Mouse (Mus musculus) forelimb bud, embryonic 11.5 days (tissue): ENCODE measurements at regions not wholly inside any gene's neighbourhood (a gene's known extent, or its start where the extent isn't known, plus 50 kb on each side); places are given as distances from the start of the nearest gene placed in this dataset.

ENCODE experiments used
- DNase-seq: peaks from one replicate; pipeline ENCODE4 v3.0.0-alpha.2; 2012; ENCODE audit warnings: low read depth, low spot score

- DNase-seq = no peak
These were observed 105.8 kb upstream of the Slc4a7 start for GRCm38 (mm10) chr14:14596057-14596809.

DNA sequence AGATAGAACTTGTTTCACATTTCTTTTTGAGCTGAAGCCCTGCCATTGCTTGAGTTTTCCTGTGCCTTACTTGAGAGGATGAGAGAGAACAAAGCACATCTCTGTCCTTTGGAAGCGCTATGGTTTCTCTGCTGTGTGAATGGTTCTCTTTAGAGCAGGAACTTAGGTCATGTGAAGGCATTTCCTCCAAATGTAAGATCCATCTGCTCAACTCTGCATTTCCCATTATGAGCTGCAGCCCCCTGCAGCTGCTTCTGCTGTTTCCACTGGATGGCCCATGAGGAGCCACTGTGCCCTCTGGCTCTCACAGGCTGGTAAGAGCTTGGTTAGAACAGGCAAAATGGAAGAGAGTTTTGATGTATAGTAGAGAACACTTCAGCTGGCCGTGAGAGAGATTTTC is 102.5 kb upstream of the Slc4a7 start:
- DNase-seq = no peak

DNA sequence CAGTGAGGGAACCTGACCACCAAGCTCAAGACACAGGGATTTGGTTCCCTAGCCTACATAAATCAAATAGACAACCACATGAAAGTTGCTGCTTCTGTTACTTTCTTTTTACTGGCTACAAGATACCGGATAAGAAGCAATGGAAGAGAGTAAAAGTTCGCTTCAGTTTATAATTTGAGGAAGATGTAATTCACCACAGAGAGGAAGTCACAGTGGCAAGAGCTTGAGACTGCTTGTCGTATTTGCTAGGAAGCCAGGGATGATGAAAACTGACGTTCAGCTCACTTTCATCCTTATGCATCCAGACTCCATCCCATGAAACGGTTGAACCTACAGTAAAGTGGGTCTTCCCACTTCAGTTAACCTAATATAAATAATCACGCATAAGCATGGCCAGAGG is 102.1 kb upstream of the Slc4a7 start:
- no peak for DNase-seq

DNA sequence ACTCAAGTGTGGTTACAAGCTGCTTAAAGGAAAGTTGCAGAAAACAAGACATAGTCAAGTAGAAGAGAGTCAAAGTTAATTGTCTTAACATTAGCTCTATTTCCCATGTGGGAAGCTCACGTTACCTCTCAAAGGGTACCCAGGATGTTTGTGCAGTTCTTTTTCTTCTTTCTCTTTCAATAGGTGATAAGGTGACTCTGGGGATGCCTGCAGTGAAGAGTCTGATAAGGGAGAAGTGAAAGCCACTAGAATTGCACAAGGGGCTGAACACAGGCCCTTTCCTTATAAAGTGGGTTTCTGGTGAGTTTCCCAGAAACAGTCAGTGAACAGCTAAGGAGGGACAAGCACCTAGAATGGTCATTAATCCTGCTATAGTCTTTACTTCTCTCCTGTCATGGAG is 98.6 kb upstream of the Slc4a7 start:
- no peak for DNase-seq

- DNase-seq = no peak
These were observed 95.0 kb upstream of the Slc4a7 start for GRCm38 (mm10) chr14:14607074-14607473.

DNA sequence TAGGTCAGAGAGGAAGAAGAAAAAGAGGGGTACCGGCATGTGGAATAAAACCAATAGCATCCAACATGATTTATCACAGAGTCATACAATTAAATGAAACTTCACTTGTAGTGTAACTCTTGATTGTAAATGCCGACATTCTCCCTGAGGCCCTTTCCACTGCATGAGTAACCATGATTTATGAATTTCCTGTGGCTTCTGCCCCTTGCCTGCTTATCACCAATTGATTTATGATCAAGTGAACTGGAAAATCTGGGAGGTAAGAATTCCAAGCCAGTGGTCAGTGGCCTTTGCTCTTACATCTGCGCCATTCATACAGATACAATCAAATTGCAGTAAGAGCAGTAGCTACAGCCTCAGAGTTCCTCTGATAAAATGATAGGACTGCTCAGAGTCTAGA is 89.8 kb upstream of the Slc4a7 start:
- DNase-seq = no peak

GRCm38 (mm10) chr14:14620316-14620715 is 81.8 kb upstream of the Slc4a7 start:
- no peak for DNase-seq

DNA sequence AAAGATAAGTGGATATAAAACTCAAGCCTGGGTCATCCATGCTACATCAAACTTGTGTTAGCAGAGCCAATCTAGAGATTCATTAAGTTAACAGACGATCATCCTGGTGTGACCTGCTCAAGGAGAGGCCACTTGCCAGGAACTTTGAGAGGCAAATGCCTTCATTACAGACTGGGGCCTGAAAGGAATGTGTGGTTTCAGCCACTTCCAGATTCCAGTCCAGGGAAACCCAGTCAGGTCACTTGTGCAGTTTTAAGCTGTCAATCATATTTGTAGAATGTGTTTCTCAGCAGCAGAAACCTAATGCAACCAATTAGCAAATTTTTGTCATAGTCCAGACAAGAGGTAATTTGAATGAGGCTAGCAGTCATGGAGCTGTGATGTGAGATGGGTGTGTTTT is 73.4 kb upstream of the Slc4a7 start:
- DNase-seq = no peak

DNA sequence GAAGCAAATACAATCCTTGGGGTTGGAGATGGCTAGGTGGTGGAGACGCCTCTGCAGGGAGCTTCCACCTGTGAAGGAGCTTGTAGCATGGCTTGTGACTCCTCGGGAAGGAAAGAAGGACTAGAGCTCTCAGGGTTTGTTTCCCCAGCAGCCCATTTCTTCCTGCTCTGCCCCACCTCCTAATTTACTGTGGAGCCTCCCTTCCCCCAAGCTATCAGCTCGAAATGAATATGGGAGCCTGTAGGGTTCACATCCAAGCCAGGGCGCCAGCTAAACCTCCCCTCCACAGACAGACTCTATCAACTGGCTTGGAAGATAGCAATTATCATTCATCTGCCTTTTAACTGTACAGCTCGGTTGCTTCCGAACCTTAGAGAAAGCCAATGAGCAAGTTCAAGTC is 70.3 kb upstream of the Slc4a7 start:
- no peak for DNase-seq

DNA sequence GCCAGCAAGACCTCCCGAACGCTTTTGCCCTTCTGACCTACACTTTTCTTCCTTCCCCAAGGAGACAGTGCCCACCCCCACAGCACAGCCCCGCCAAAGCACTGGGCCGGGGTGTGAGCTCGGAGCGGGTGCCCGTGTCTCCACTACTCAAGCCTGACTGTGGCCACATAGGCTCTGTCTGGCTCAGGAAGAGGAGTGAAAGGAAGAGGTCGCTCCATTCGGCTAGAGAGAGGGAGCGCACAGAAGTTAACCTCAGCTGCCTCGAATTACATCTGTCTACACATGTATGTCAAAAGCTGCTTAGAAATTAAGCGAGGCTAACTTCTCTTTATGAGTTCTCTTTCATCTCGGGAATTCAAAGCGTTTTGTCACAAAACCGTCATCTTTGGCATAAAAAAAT is 69.6 kb upstream of the Slc4a7 start:
- DNase-seq = peak; percentile 35

DNA sequence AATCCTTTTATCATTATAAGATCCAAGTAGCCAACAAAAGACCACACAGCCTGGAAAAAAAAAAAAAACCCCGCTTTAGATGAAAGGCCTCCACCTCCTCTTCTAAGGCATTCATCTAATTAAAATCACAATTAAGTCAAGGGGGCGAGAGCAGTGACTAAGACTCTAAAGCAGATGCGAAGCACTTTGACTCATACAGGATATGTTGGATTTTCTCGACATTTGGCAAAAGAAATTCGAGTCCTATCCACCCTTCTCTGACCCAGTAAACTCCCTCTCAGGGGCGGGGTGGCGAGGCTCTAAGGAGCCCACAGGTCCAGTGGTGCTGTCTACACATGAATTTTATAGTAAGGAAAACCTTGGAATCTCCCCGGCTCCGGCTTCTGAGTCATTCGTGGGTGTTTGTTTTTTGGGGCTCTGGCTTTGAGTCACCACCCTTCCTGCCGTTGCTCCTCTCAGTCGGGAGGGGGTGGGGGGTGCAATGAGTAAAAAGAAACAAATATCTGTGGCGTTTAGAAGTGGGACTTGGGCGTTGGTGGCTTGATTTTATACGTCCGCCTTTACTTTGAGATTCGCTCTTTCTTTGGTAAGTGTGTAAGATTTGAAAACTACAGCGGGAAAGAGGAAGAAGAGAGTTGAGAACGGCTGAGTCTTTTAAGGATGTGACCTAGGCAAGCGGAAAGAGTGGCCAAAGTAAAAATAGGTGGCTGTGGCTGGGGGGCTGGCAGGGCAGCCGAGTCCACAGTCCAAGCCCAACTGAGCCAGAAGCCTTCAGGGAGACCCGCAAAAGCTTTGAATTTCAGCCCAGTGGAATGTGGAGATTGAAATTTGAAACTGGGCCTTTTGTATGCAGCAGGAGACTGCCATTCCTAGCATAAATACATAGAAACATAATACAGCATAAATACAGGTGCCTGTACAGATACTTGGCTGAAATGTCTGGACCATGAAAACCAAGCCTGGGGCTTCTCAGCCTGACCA is 68.8 kb upstream of the Slc4a7 start:
- DNase-seq = peak; percentile 57

DNA sequence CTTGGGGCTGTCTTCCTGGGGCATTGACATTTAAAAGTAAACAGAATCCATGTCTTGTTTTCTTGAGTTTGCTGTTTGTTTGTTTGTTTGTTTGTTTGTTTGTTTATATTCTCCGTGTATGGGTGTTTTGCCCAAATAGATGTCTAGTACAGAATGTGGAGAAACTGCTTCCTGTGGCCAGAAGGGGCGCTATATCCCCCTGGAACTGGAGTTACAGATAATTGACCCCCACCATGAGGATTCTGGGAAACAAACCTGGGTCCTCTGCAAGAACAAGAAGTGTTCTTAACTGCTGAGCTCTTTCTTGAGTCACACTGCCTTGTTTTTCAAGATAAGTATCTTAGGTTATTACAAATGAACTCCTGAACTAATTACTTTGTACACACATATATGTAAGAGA is 68.1 kb upstream of the Slc4a7 start:
- DNase-seq = no peak

DNA sequence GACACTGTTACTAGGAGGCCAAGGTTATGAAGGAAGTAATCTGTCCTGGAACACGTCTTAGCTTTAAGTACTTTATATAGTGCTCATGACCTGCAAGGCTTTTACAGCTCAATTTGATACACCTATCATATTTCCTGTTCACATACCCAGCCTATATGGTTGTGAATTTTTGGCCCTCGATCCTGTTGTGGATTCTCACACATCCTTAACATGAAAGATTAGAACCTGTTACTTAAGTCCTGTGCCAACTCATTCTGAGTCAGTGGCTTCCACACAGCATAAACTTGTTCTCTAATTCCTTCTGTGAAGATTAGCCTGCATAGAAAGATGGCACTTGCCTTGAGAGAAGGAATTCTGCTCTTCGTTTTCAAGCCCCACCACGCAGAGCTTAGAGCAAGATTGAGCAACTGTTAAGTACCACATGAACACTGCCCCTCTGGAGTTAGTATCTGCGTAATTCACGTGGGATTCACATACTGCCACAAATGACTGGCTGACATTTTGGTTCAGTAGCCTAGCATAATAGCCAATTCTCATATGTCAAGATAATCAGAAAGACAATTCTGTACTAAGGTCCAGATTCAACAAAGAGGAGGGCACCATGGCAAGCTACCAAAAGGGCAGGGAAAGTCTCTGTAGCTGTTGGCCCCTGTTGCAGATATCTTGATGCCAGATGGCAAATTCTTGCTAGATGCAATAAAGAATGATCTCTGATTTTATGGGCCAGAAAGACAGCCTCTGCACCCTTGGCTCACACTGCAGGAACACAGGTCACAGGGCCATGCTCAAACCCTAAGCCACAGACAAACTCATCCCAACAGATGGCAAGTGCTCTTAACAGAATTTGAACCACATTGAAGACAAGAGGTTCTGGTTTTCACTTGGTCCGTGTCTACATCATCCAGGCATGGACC is 62.7 kb upstream of the Slc4a7 start:
- no peak for DNase-seq

DNA sequence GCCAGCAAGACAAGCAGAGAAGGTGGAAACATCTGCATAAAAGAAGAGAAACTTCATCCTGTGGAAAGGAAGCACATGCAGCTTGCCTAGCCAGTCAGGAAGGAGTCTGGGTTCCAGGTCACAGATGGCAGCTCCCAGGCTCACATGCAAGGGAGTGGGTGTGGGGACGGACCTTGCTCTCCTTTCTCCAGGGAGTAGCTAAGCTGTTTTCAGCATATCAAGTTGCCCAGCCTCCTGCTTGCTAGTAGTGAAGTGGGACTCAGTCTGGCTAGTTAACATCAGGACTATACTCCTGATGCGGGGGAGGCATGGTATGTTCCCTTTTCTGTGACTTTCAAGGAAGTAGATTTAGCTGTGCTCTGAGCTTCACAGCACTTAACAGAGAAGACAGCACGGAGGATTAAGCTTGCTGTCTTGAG is 62.0 kb upstream of the Slc4a7 start:
- DNase-seq = no peak

DNA sequence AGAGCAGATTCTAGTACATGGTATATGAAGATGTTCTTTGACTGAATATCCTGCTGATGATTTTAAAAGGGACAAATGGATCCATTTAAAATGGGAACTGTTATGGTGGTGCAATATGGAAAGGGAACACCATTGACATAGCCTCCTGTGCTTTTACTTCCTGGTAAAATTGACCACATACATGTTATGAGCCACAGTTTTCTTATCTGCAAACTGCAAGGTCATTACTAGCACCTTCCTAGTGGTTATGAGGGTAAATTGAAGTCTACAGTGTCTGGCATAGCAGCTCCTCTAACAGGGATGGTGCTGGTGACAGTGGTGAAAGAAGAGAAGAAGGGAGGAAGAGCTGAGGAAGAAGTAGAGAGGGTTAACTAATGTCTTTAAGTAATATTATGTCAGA is 61.5 kb upstream of the Slc4a7 start:
- DNase-seq = no peak

DNA sequence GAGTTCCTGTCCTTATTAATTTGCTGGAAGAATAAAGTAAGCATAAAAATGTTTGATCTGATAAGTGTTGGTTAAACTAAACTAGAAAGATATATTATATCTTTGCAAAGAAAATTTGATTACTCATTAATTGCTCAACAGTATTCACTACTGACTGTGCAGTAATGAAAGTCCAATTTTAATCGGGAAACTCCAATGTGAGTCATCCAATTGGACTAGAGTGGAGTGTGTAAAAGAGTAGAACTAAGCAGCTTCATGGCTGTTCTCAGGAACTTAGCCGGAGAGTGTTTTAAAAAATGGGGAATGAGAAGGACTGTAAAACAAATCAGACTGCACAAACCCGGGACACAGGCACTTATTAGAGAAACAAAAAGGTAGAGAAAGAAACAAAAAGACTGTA is 58.5 kb upstream of the Slc4a7 start:
- DNase-seq = no peak

- DNase-seq = no peak
These were observed 57.0 kb upstream of the Slc4a7 start for GRCm38 (mm10) chr14:14645084-14645483.
